Mouse (Mus musculus): ENCODE data around the gene Bhlha9. TPM values are rescaled to one million over a fixed set of nuclear protein-coding genes. Genes with fewer than 3 reads are reported as not detected.

Bhlha9 gene
- total and polyA plus RNA-seq, 3 experiments = not detected

- H3K27me3 ChIP-seq (replicated peaks) = peaks cover 57% of the 10 kb centered on the region
- no peak overlapping the region for H3K27ac ChIP-seq (ENCODE audit: insufficient read depth, low read depth)
- no peak for TF ChIP-seq MAFK (IDR thresholded peaks at IDR 0.05; ENCODE audit: insufficient replicate concordance, low read length)
- no peak for TF ChIP-seq MAX (IDR thresholded peaks at IDR 0.05; ENCODE audit: low read length)
- TF ChIP-seq IRF4 (IDR thresholded peaks at IDR 0.05; ENCODE audit: low read depth, low read length) = no peak
- no peak for TF ChIP-seq MEF2A (IDR thresholded peaks at IDR 0.05; ENCODE audit: borderline replicate concordance, low read depth, low read length)
- no peak for TF ChIP-seq TCF12 (IDR thresholded peaks at IDR 0.05; ENCODE audit: low read depth, low read length)
- TF ChIP-seq CTCF (conservative IDR thresholded peaks at IDR 0.05 in 1 of 2, IDR thresholded peaks at IDR 0.05 in 1 of 2; ENCODE audit: low read depth in 2 of 2, low read length in 2 of 2) = no peak
- no peak for TF ChIP-seq GABPA (IDR thresholded peaks at IDR 0.05; ENCODE audit: insufficient replicate concordance, low read depth, low read length)
- TF ChIP-seq UBTF (IDR thresholded peaks at IDR 0.05; ENCODE audit: low read depth, low read length) = no peak
- TF ChIP-seq ZKSCAN1 (IDR thresholded peaks at IDR 0.05; ENCODE audit: borderline replicate concordance, low read depth, low read length) = no peak
- TF ChIP-seq NELFE (IDR thresholded peaks at IDR 0.05; ENCODE audit: low read depth, low read length) = no peak
- no peak for TF ChIP-seq EP300 (IDR thresholded peaks at IDR 0.05; ENCODE audit: low read length)
- TF ChIP-seq MXI1 (IDR thresholded peaks at IDR 0.05; ENCODE audit: low read depth, low read length) = no peak
- TF ChIP-seq USF1 (IDR thresholded peaks at IDR 0.05; ENCODE audit: low read depth, low read length) = no peak
- no peak for TF ChIP-seq E2F4 (IDR thresholded peaks at IDR 0.05; ENCODE audit: insufficient replicate concordance, low read depth, low read length)
- no peak for DNase-seq (ENCODE audit: extremely low read depth)
- H3K9me3 ChIP-seq (replicated peaks; ENCODE audit: low read length) = peaks cover 8% of the 10 kb centered on the region
- H3K79me2 ChIP-seq (replicated peaks; ENCODE audit: control insufficient read depth, extremely low read depth, insufficient read depth, poor library complexity, severe bottlenecking) = no peaks in the 10 kb centered on the region
- no peak overlapping the region for H3K4me2 ChIP-seq (ENCODE audit: insufficient read depth, low read depth, poor library complexity, severe bottlenecking)
- H3K4me3 ChIP-seq (replicated peaks in 1 of 3; ENCODE audit: low read depth in 2 of 3, low read length in 2 of 3, poor library complexity in 1 of 3) = no peak overlapping the region
- no peaks in the 10 kb centered on the region for H3K36me3 ChIP-seq (replicated peaks in 1 of 2; ENCODE audit: control insufficient read depth in 1 of 2, insufficient read depth in 1 of 2, low read length in 1 of 2)
- in situ Hi-C loops (cut with MboI; ENCODE audit: low pct_ligation_motif_present, low pct_unique_long_range_greater_than_20kb, low sequenced_read_pairs) = no loop called here
- dilution Hi-C loops (cut with MboI; ENCODE audit: extremely low pct_ligation_motif_present, extremely low pct_unique_long_range_greater_than_20kb, low sequenced_read_pairs) = no loop called here
- no peak overlapping the region for H3K9ac ChIP-seq (ENCODE audit: insufficient read depth, low read depth)
- peaks cover 4 to 10% of the 10 kb centered on the region in 2 experiments for H3K4me1 ChIP-seq (ENCODE audit: control insufficient read depth in 1 of 2, insufficient read depth in 2 of 2)
Measured at GRCm38 (mm10) chr11:76708881-76709280, 36.6 kb downstream of the Bhlha9 start.

GRCm38 (mm10) chr11:76709625-76710452, 37.6 kb downstream of the Bhlha9 start:
- H3K9ac ChIP-seq (ENCODE audit: insufficient read depth, low read depth) = no peak overlapping the region
- H3K9me3 ChIP-seq (replicated peaks; ENCODE audit: low read length) = peaks cover 8% of the 10 kb centered on the region
- in situ Hi-C loops (cut with MboI; ENCODE audit: low pct_ligation_motif_present, low pct_unique_long_range_greater_than_20kb, low sequenced_read_pairs) = no loop called here
- no peak overlapping the region for H3K4me3 ChIP-seq (replicated peaks in 1 of 3; ENCODE audit: low read depth in 2 of 3, low read length in 2 of 3, poor library complexity in 1 of 3)
- H3K27ac ChIP-seq (ENCODE audit: insufficient read depth, low read depth) = no peak overlapping the region
- DNase-seq (ENCODE audit: extremely low read depth) = peak; percentile 30
- peaks cover 57% of the 10 kb centered on the region for H3K27me3 ChIP-seq (replicated peaks)
- H3K4me2 ChIP-seq (ENCODE audit: insufficient read depth, low read depth, poor library complexity, severe bottlenecking) = peak overlapping the region; percentile 13; the same call in 1 of the 2 replicates
- TF ChIP-seq MYC (IDR thresholded peaks at IDR 0.05; ENCODE audit: low read depth, low read length) = no peak
- TF ChIP-seq ZKSCAN1 (IDR thresholded peaks at IDR 0.05; ENCODE audit: borderline replicate concordance, low read depth, low read length) = peak; percentile 82
- TF ChIP-seq E2F4 (IDR thresholded peaks at IDR 0.05; ENCODE audit: insufficient replicate concordance, low read depth, low read length) = no peak
- TF ChIP-seq CHD2 (IDR thresholded peaks at IDR 0.05; ENCODE audit: low read length) = 0 out of 2 replicates have a peak, but pooled peaks have one; percentile 13
- TF ChIP-seq ETS1 (conservative IDR thresholded peaks at IDR 0.05; ENCODE audit: low read depth, low read length) = peak; percentile 19; the same call in 1 of the 2 replicates
- dilution Hi-C loops (cut with MboI; ENCODE audit: extremely low pct_ligation_motif_present, extremely low pct_unique_long_range_greater_than_20kb, low sequenced_read_pairs) = no loop called here
- H3K79me2 ChIP-seq (replicated peaks; ENCODE audit: control insufficient read depth, extremely low read depth, insufficient read depth, poor library complexity, severe bottlenecking) = no peaks in the 10 kb centered on the region
- H3K4me1 ChIP-seq (ENCODE audit: control insufficient read depth in 1 of 2, insufficient read depth in 2 of 2) = peaks cover 4 to 10% of the 10 kb centered on the region in 2 experiments
- H3K36me3 ChIP-seq (replicated peaks in 1 of 2; ENCODE audit: control insufficient read depth in 1 of 2, insufficient read depth in 1 of 2, low read length in 1 of 2) = no peaks in the 10 kb centered on the region

Measured in CH12.LX (cell line).